10 mouse cellular contexts compared by ENCODE assay signal in the genomic region with DNA sequence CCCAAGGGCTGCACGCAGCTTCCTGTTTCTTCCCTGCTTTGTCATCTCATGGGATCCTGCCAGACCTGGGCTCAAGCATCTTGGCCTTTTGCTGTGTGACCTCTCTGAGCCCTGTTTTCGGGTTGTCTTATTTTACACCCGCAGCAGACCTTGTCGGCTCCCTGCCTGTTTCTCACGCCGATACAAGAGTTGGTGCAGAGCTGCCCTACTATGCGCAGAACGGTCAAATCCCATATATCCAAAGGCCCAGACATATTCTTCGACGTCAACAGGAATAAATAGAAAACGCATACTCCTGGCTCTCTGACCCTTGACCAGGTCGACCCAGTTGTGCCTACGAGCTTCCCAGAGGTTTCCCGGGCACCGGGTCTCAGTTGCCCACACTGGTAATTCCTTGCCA. TPM values are rescaled to one million over a fixed set of nuclear protein-coding genes. Genes with fewer than 3 reads are reported as not detected.
A peak's percentile ranks its signal among the peaks of the same experiment; 100 is the strongest.
DNase-seq lines count a peak whose midpoint lies in the region; ATAC-seq and TF ChIP-seq lines count a peak whose summit lies in the region.
"Had no signal": no experiment of that assay in that cellular context is flagged by ENCODE, and none has a peak within 500 bp of the region (broad histone marks: within the 10 kb centered on the region; RNA-seq: fewer than 3 reads in every experiment).

No protein-coding gene starts in this region.

- ATAC-seq in hindbrain, embryonic 11.5 days (ENCODE audit: low FRiP score) = no peak
- ATAC-seq: inflammation-experienced regulatory T-cells, adult 6 months had no signal

- peak overlapping the region; percentile 54 for H3K4me3 ChIP-seq in heart, embryonic 10.5 days
- H3K4me3 ChIP-seq in ES-Bruce4 (ENCODE audit: low read depth, low read length) = peak overlapping the region; percentile 61
- no peak overlapping the region for H3K4me3 ChIP-seq in hindbrain, embryonic 11.5 days (ENCODE audit: low read depth, low read length)
- H3K4me3 ChIP-seq in macrophage (ENCODE audit: inconsistent target) = peak overlapping the region; percentile 29

- H3K36me3 ChIP-seq in heart, embryonic 10.5 days = peaks cover 20% of the 10 kb centered on the region; the same call in 1 of the 2 replicates
- H3K36me3 ChIP-seq in ES-Bruce4 (ENCODE audit: control insufficient read depth, insufficient read depth, low read length, poor library complexity, severe bottlenecking) (no peaks in the 10 kb centered on the region; the same call in 1 of the 2 replicates), macrophage (ENCODE audit: inconsistent target) (no peaks in the 10 kb centered on the region)
- H3K36me3 ChIP-seq in hindbrain, embryonic 11.5 days (ENCODE audit: control insufficient read depth, insufficient read depth, low read length) = no peaks in the 10 kb centered on the region

- H3K4me1 ChIP-seq in heart, embryonic 10.5 days = peaks cover 25% of the 10 kb centered on the region
- H3K4me1 ChIP-seq in ES-Bruce4 (ENCODE audit: control insufficient read depth, insufficient read depth, low read length) = no peaks in the 10 kb centered on the region
- H3K4me1 ChIP-seq in hindbrain, embryonic 11.5 days (replicated peaks; ENCODE audit: control insufficient read depth, insufficient read depth, low read length) = peaks cover 6% of the 10 kb centered on the region

- H3K27ac ChIP-seq in heart, embryonic 10.5 days = peak overlapping the region; percentile 84
- H3K27ac ChIP-seq in ES-Bruce4 (ENCODE audit: insufficient read depth, low read length) (no peak overlapping the region; the same call in 1 of the 2 replicates), macrophage (peak overlapping the region; percentile 75)
- peak overlapping the region; percentile 70 for H3K27ac ChIP-seq in hindbrain, embryonic 11.5 days (ENCODE audit: low read depth, low read length)

- H3K4me2 ChIP-seq in hindbrain, embryonic 11.5 days (replicated peaks; ENCODE audit: low read depth, low read length) = peak overlapping the region; percentile 46; the same call in 1 of the 2 replicates

- H3K9ac ChIP-seq in ES-Bruce4 (ENCODE audit: low read depth, poor library complexity, severe bottlenecking) = 0 out of 2 replicates have a peak overlapping the region, but pooled peaks have one; percentile 31
- no peak overlapping the region for H3K9ac ChIP-seq in hindbrain, embryonic 11.5 days (ENCODE audit: low read depth, low read length)

- H3K79me2 ChIP-seq in macrophage (ENCODE audit: inconsistent target) = no peaks in the 10 kb centered on the region

- peaks cover 9% of the 10 kb centered on the region; the same call in 1 of the 2 replicates for H3K27me3 ChIP-seq in heart, embryonic 10.5 days (ENCODE audit: insufficient read depth, poor library complexity, severe bottlenecking)
- H3K27me3 ChIP-seq in ES-Bruce4 (ENCODE audit: control insufficient read depth, insufficient read depth, low read length, poor library complexity, severe bottlenecking) = no peaks in the 10 kb centered on the region
- no peaks in the 10 kb centered on the region for H3K27me3 ChIP-seq in hindbrain, embryonic 11.5 days (ENCODE audit: control insufficient read depth, insufficient read depth, low read length)

- 77% methylated on average over 15 of the region's 15 CpGs for WGBS in heart, embryonic 10.5 days
- WGBS in hindbrain, embryonic 11.5 days = 80% methylated on average over 15 of the region's 15 CpGs
- WGBS in macrophage (ENCODE audit: missing documents) = 69% methylated on average over 15 of the region's 15 CpGs

- no peak for TF ChIP-seq POLR2A in ES-Bruce4 (IDR thresholded peaks at IDR 0.05; ENCODE audit: insufficient read depth, low read length)

- TF ChIP-seq CTCF in ES-Bruce4 (IDR thresholded peaks at IDR 0.05; ENCODE audit: low read depth, low read length) = no peak

- intact Hi-C loops in heart, postnatal 25 days (cut with DNase I) = loop anchor here (1.0 kb wide), 3 partner anchors 28 to 46 kb away; partner anchors contain the start of genes 2900026A02Rik and Tmem211

- H3K9me3 ChIP-seq in heart, embryonic 10.5 days = no peaks in the 10 kb centered on the region
- H3K9me3 ChIP-seq in ES-Bruce4 (replicated peaks; ENCODE audit: control insufficient read depth, insufficient read depth, low read length, poor library complexity, severe bottlenecking) = no peaks in the 10 kb centered on the region
- no peaks in the 10 kb centered on the region for H3K9me3 ChIP-seq in hindbrain, embryonic 11.5 days (ENCODE audit: control insufficient read depth, low read length)

- no peak for DNase-seq in heart, embryonic 10.5 days (ENCODE audit: low spot score)
- no peak for DNase-seq in heart, postnatal 25 days (ENCODE audit: low spot score)
- DNase-seq in hindbrain, embryonic 11.5 days (ENCODE audit: low spot score) = no peak
- no peak for DNase-seq in thymus, postnatal 36 days
- DNase-seq in cerebellum, postnatal 25 days = no peak
- no peak for DNase-seq in gastrocnemius, adult 8-10 months (ENCODE audit: low spot score in 2 of 2)

- TF ChIP-seq EP300 in ES-Bruce4 (IDR thresholded peaks at IDR 0.05; ENCODE audit: insufficient read depth, low read depth, low read length) = no peak

RNA-seq across cellular contexts. Expression of gene 2900026A02Rik, which starts 40.3 kb away (rescaled TPM):
- 10.2 and 14.7 TPM in 2 replicates for polyA plus RNA-seq in heart, embryonic 10.5 days (2016; fragmentation: Nextera tagmentation; extraction: Ambion mirVana)
- 10 to 100 TPM; 21.3 to 26.1 TPM for total RNA-seq in heart, postnatal 25 days (2021)
- polyA plus RNA-seq in ES-Bruce4 (2011; ENCODE audit: insufficient read depth, insufficient read length, low read depth, missing spikeins) (14.2 and 15.2 TPM in 2 replicates), macrophage (2018) (4.3 to 6.7 TPM (median 4.4 TPM) in 3 replicates)
- polyA plus RNA-seq in hindbrain, embryonic 11.5 days (2014; fragmentation: Nextera tagmentation; extraction: Ambion mirVana) = 1.2 and 1.5 TPM in 2 replicates
- 1 to 10 TPM in 19 of 26 experiments, under 1 TPM in 7; 0.38 to 7.0 (median 3.3) TPM for total RNA-seq in macrophage (2018; cell fraction: chromatin; rRNA removed)
- 10 to 100 TPM in 1 of 26 experiments, 1 to 10 TPM in 25; 3.1 to 10.3 (median 6.4) TPM for total RNA-seq in macrophage (2018; cell fraction: cytosol; rRNA removed)
- 10 to 100 TPM in 3 of 26 experiments, 1 to 10 TPM in 23; 1.8 to 13.2 (median 5.4) TPM for total RNA-seq in macrophage (2018; cell fraction: nucleus; rRNA removed)
- total RNA-seq in gastrocnemius, adult 8-10 months (2022) = 10 to 100 TPM; 21.3 to 26.3 (median 23.9) TPM

RNA-seq across cellular contexts. Expression of gene Tmem211, which starts 46.0 kb away (rescaled TPM):
- not detected in 2 replicates for polyA plus RNA-seq in heart, embryonic 10.5 days (2016; fragmentation: Nextera tagmentation; extraction: Ambion mirVana)
- not detected for total RNA-seq in heart, postnatal 25 days (2021)
- polyA plus RNA-seq in ES-Bruce4 (2011; ENCODE audit: insufficient read depth, insufficient read length, low read depth, missing spikeins) (0.76 and 0.97 TPM in 2 replicates), macrophage (2018) (not detected in 3 replicates)
- polyA plus RNA-seq in hindbrain, embryonic 11.5 days (2014; fragmentation: Nextera tagmentation; extraction: Ambion mirVana) = 0.08 TPM in 1 of 2 replicates, not detected in the other
- not detected for total RNA-seq in macrophage (2018; cell fraction: chromatin; rRNA removed)
- total RNA-seq in macrophage (2018; cell fraction: cytosol; rRNA removed) = not detected
- total RNA-seq in macrophage (2018; cell fraction: nucleus; rRNA removed) = not detected
- total RNA-seq in gastrocnemius, adult 8-10 months (2022) = not detected
- total RNA-seq: adrenal gland, postnatal 4 days had no signal
- polyA plus RNA-seq: inflammation-experienced regulatory T-cells, adult 6 months had no signal
